Mouse (Mus musculus) heart, embryonic 16.5 days (tissue): Measurements from ENCODE around the gene Nr2c2ap. TPM values are rescaled to one million over a fixed set of nuclear protein-coding genes. Genes with fewer than 3 reads are reported as not detected.

ENCODE experiments used
- ATAC-seq: fragments of 200-750 bp; cut with Nextera tagmentation; replicated peaks from 2 replicates; pipeline ENCODE4 v1.8.0; 2017; ENCODE audit warnings: moderate number of reproducible peaks; ENCODE audit not compliant: insufficient read depth, low FRiP score; ENCODE audit errors: extremely low read depth
- H3K27ac ChIP-seq: fragments of 300-500 bp; sonication (generic); 2 replicates; pipeline ENCODE4 v1.5.1; 2014; ENCODE audit warnings: mild to moderate bottlenecking, low read length, control low read depth, moderate library complexity
- H3K27me3 ChIP-seq: fragments of 300-500 bp; sonication (generic); 2 replicates; pipeline ENCODE4 v1.6.1; 2014; ENCODE audit warnings: low read length, mixed read lengths; ENCODE audit not compliant: control insufficient read depth, insufficient read depth
- H3K36me3 ChIP-seq: fragments of 300-500 bp; sonication (generic); 2 replicates; pipeline ENCODE4 v1.6.1; 2014; ENCODE audit not compliant: control insufficient read depth, insufficient read depth
- H3K4me1 ChIP-seq: fragments of 300-500 bp; sonication (generic); 2 replicates; pipeline ENCODE4 v1.6.1; 2014; ENCODE audit warnings: low read length, mixed read lengths; ENCODE audit not compliant: control insufficient read depth, insufficient read depth
- H3K4me2 ChIP-seq: fragments of 300-500 bp; sonication (generic); 2 replicates; pipeline ENCODE4 v1.6.1; 2014; ENCODE audit warnings: low read depth, mild to moderate bottlenecking, control low read depth, low read length
- H3K4me3 ChIP-seq: fragments of 300-500 bp; sonication (generic); 2 replicates; pipeline ENCODE4 v1.5.1; 2014; ENCODE audit warnings: mild to moderate bottlenecking, control low read depth, low read length
- H3K9ac ChIP-seq: fragments of 300-500 bp; sonication (generic); 2 replicates; pipeline ENCODE4 v1.6.1; 2014; ENCODE audit warnings: low read length, control low read depth
- H3K9me3 ChIP-seq: fragments of 300-500 bp; sonication (generic); replicated peaks from 2 replicates; pipeline ENCODE4 v1.6.1; 2016; ENCODE audit warnings: low read length; ENCODE audit not compliant: control insufficient read depth
- WGBS: fragments of 180-500 bp; shearing (Covaris S2); extraction: QIAGEN DNeasy Blood & Tissue Kit; methylation state at CpG from one replicate; pipeline ENCODE4 v1.1.7; 2014; 5-methylcytosine and 5-hydroxymethylcytosine counted together
- polyA plus RNA-seq: library from polyadenylated mRNA; unstranded; fragments of >200 nt; fragmentation: Nextera tagmentation; extraction: Ambion mirVana; gene quantifications from 2 replicates; pipeline ENCODE4 v1.2.1, GENCODE M21; 2015

Nr2c2ap gene
- polyA plus RNA-seq, 1 experiment from 2014 or later, result 37.8 TPM

GRCm38 (mm10) chr8:70114892-70115291 is 16.2 kb upstream of the Nr2c2ap start:
- Histone ChIP-seq H3K9me3 (no peaks in the 10 kb centered on the region), H3K4me2 (no peak overlapping the region), H3K4me3 (no peak overlapping the region), H3K9ac (no peak overlapping the region), H3K27me3 (peaks cover 93% of the 10 kb centered on the region), H3K27ac (no peak overlapping the region), H3K4me1 (no peaks in the 10 kb centered on the region), H3K36me3 (no peaks in the 10 kb centered on the region)
- ATAC-seq, result no peak
- 65% methylated on average over 13 of the region's 13 CpGs for WGBS

- WGBS, result 7% methylated on average over 9 of the region's 9 CpGs
- Histone ChIP-seq H3K4me3 (no peak overlapping the region), H3K36me3 (no peaks in the 10 kb centered on the region), H3K27me3 (peaks cover 77% of the 10 kb centered on the region), H3K9ac (no peak overlapping the region), H3K9me3 (no peaks in the 10 kb centered on the region), H3K27ac (no peak overlapping the region), H3K4me2 (no peak overlapping the region), H3K4me1 (no peaks in the 10 kb centered on the region)
- no peak for ATAC-seq
Measured at GRCm38 (mm10) chr8:70117611-70118010, 13.5 kb upstream of the Nr2c2ap start.

- WGBS, result 13% methylated on average over 17 of the region's 17 CpGs
- Histone ChIP-seq H3K9me3 (no peaks in the 10 kb centered on the region), H3K4me2 (no peak overlapping the region), H3K27ac (no peak overlapping the region), H3K36me3 (no peaks in the 10 kb centered on the region), H3K4me3 (no peak overlapping the region), H3K9ac (no peak overlapping the region), H3K27me3 (peaks cover 64% of the 10 kb centered on the region), H3K4me1 (no peaks in the 10 kb centered on the region)
- ATAC-seq, result no peak
Measured at GRCm38 (mm10) chr8:70118726-70119700, 12.1 kb upstream of the Nr2c2ap start.

- H3K9ac ChIP-seq, result no peak within 1 kb of the TSS
- H3K4me1 ChIP-seq, result no peaks in the 10 kb centered on the region
- H3K27me3 ChIP-seq, result peaks cover 54% of the 10 kb centered on the region
- 4% methylated on average over 19 of the region's 19 CpGs for WGBS
- H3K27ac ChIP-seq, result no peak within 1 kb of the TSS
- H3K9me3 ChIP-seq, result no peaks in the 10 kb centered on the region
- H3K4me2 ChIP-seq, result no peak within 1 kb of the TSS; the same call in 1 of the 2 replicates
- no peaks in the 10 kb centered on the region for H3K36me3 ChIP-seq
- H3K4me3 ChIP-seq, result no peak within 1 kb of the TSS
- ATAC-seq, result 0 out of 2 replicates have a peak, but pooled peaks have one; percentile 33
Measured at GRCm38 (mm10) chr8:70120667-70121066, 10.5 kb upstream of the Nr2c2ap start, which contains the start of gene Ncan. Gene Ncan (minus strand): TSS chr8:70120873.

- no peak for ATAC-seq
- no peaks in the 10 kb centered on the region; the same call in 1 of the 2 replicates for H3K4me1 ChIP-seq
- H3K4me2 ChIP-seq, result no peak overlapping the region
- no peak overlapping the region for H3K9ac ChIP-seq
- no peak overlapping the region for H3K27ac ChIP-seq
- H3K9me3 ChIP-seq, result no peaks in the 10 kb centered on the region
- WGBS, result 51% methylated on average over 2 of the region's 2 CpGs
- H3K36me3 ChIP-seq, result no peaks in the 10 kb centered on the region
- H3K4me3 ChIP-seq, result no peak overlapping the region
- H3K27me3 ChIP-seq, result peaks cover 35% of the 10 kb centered on the region
Measured at GRCm38 (mm10) chr8:70122863-70123262, 8.3 kb upstream of the Nr2c2ap start.

- peaks cover 14% of the 10 kb centered on the region for H3K27me3 ChIP-seq
- H3K36me3 ChIP-seq, result no peaks in the 10 kb centered on the region
- no peak overlapping the region for H3K4me2 ChIP-seq
- H3K4me1 ChIP-seq, result peaks cover 15% of the 10 kb centered on the region
- no peak overlapping the region for H3K4me3 ChIP-seq
- no peak overlapping the region for H3K27ac ChIP-seq
- ATAC-seq, result no peak
- H3K9me3 ChIP-seq, result no peaks in the 10 kb centered on the region
- no peak overlapping the region for H3K9ac ChIP-seq
- 52% methylated on average over 8 of the region's 8 CpGs for WGBS
Measured at GRCm38 (mm10) chr8:70124992-70125391, 6.1 kb upstream of the Nr2c2ap start.

GRCm38 (mm10) chr8:70128435-70128834 is 2.7 kb upstream of the Nr2c2ap start:
- peak; percentile 79 for ATAC-seq
- Histone ChIP-seq H3K27me3 (peaks cover 4% of the 10 kb centered on the region), H3K27ac (peak overlapping the region; percentile 90), H3K9me3 (no peaks in the 10 kb centered on the region), H3K36me3 (peaks cover 6% of the 10 kb centered on the region; the same call in 1 of the 2 replicates), H3K4me3 (no peak overlapping the region), H3K4me2 (peak overlapping the region; percentile 15; the same call in 1 of the 2 replicates), H3K9ac (no peak overlapping the region), H3K4me1 (peaks cover 24% of the 10 kb centered on the region)
- WGBS, result 21% methylated on average over 3 of the region's 3 CpGs

GRCm38 (mm10) chr8:70129309-70129952 is 1.7 kb upstream of the Nr2c2ap start:
- no peak overlapping the region; the same call in 1 of the 2 replicates for H3K4me2 ChIP-seq
- H3K36me3 ChIP-seq, result peaks cover 14% of the 10 kb centered on the region
- ATAC-seq, result 0 out of 2 replicates have a peak, but pooled peaks have one; percentile 16
- no peak overlapping the region for H3K4me3 ChIP-seq
- WGBS, result 48% methylated on average over 9 of the region's 9 CpGs
- no peaks in the 10 kb centered on the region; the same call in none of the 2 replicates for H3K27me3 ChIP-seq
- peak overlapping the region; percentile 90 for H3K27ac ChIP-seq
- H3K9me3 ChIP-seq, result no peaks in the 10 kb centered on the region
- peaks cover 24% of the 10 kb centered on the region for H3K4me1 ChIP-seq
- H3K9ac ChIP-seq, result no peak overlapping the region; the same call in 1 of the 2 replicates
